Mouse (Mus musculus) lung, postnatal 4 days (tissue): ENCODE measurements around the gene Tent4b.

Experiments used
- DNase-seq, 2 experiments: peaks; one replicate each; pipeline ENCODE4 v3.0.0; 2021

Gene Tent4b

GRCm38 (mm10) chr8:88280904-88281303 is 81.9 kb downstream of the Tent4b start:
- DNase-seq, result no peak

- DNase-seq, result peak; percentile 74 to 87
Measured at GRCm38 (mm10) chr8:88282684-88283083, 83.7 kb downstream of the Tent4b start.

GRCm38 (mm10) chr8:88283243-88284115 is 84.5 kb downstream of the Tent4b start:
- DNase-seq, result peak in 1 of 2 experiments; percentile 32

- DNase-seq, result peak in 1 of 2 experiments; percentile 60
Measured at GRCm38 (mm10) chr8:88284738-88285137, 85.7 kb downstream of the Tent4b start.

GRCm38 (mm10) chr8:88285469-88286356 is 86.7 kb downstream of the Tent4b start:
- peak; percentile 39 to 55 for DNase-seq

- DNase-seq, result peak in 1 of 2 experiments; percentile 30
Measured at GRCm38 (mm10) chr8:88286421-88286960, 87.5 kb downstream of the Tent4b start.

GRCm38 (mm10) chr8:88288622-88289242 is 89.7 kb downstream of the Tent4b start:
- DNase-seq, result peak; percentile 61 to 73

GRCm38 (mm10) chr8:88289901-88290300 is 90.9 kb downstream of the Tent4b start:
- no peak for DNase-seq

- DNase-seq, result no peak
Measured at GRCm38 (mm10) chr8:88290326-88291304, 91.6 kb downstream of the Tent4b start.

- DNase-seq, result no peak
Measured at GRCm38 (mm10) chr8:88291305-88291690, 92.3 kb downstream of the Tent4b start.

- DNase-seq, result no peak
Measured at GRCm38 (mm10) chr8:88292926-88293325, 93.9 kb downstream of the Tent4b start.

- peak; percentile 53 to 62 for DNase-seq
Measured at GRCm38 (mm10) chr8:88293590-88294356, 94.8 kb downstream of the Tent4b start.

- DNase-seq, result no peak
Measured at GRCm38 (mm10) chr8:88294977-88295376, 96.0 kb downstream of the Tent4b start.

- DNase-seq, result peak in 1 of 2 experiments; percentile 54
Measured at GRCm38 (mm10) chr8:88297976-88298732, 99.1 kb downstream of the Tent4b start.

- no peak for DNase-seq
Measured at GRCm38 (mm10) chr8:88298733-88299103, 99.7 kb downstream of the Tent4b start.

GRCm38 (mm10) chr8:88299907-88300603 is 101.0 kb downstream of the Tent4b start:
- DNase-seq, result peak; percentile 57 to 65

GRCm38 (mm10) chr8:88301589-88302437 is 102.8 kb downstream of the Tent4b start:
- DNase-seq, result peak in 1 of 2 experiments; percentile 36

- no peak for DNase-seq
Measured at GRCm38 (mm10) chr8:88305814-88306213, 106.8 kb downstream of the Tent4b start.
